In genomic region chr5:129977768-129978167, GRCm38 (mm10) we compare ENCODE assay signal across 31 mouse cellular contexts. TPM values are rescaled to one million over a fixed set of nuclear protein-coding genes. Genes with fewer than 3 reads are reported as not detected.
A peak's percentile ranks its signal among the peaks of the same experiment; 100 is the strongest.
DNase-seq lines count a peak whose midpoint lies in the region; ATAC-seq and TF ChIP-seq lines count a peak whose summit lies in the region.
"Had no signal": no experiment of that assay in that cellular context is flagged by ENCODE, and none has a peak within 500 bp of the region (broad histone marks: within the 10 kb centered on the region; RNA-seq: fewer than 3 reads in every experiment).

No protein-coding gene starts in this region.

- peak overlapping the region; percentile 35 for H3K4me2 ChIP-seq in liver, embryonic 11.5 days
- peak overlapping the region; percentile 55 for H3K4me2 ChIP-seq in liver, embryonic 16.5 days (ENCODE audit: low read depth, low read length)
- H3K4me2 ChIP-seq in kidney, embryonic 14.5 days (replicated peaks; ENCODE audit: low read depth, low read length), result no peak overlapping the region
- H3K4me2 ChIP-seq: embryonic facial prominence, embryonic 12.5 days; forebrain, embryonic 12.5 days; heart, embryonic 13.5 days; hindbrain, embryonic 15.5 days; limb, embryonic 13.5 days; lung, embryonic 14.5 days; midbrain, embryonic 12.5 days; neural tube, embryonic 13.5 days had no signal

- H3K27ac ChIP-seq in bone marrow, adult 2 months (ENCODE audit: control insufficient read depth, insufficient read depth, low read depth, low read length, poor library complexity), result peak overlapping the region; percentile 35
- H3K27ac ChIP-seq in liver, embryonic 11.5 days (ENCODE audit: low read depth, low read length), result peak overlapping the region; percentile 62
- peak overlapping the region; percentile 97 for H3K27ac ChIP-seq in liver, embryonic 16.5 days (ENCODE audit: low read length)
- H3K27ac ChIP-seq in kidney, embryonic 14.5 days (ENCODE audit: low read depth, low read length), result no peak overlapping the region
- H3K27ac ChIP-seq: embryonic facial prominence, embryonic 12.5 days; forebrain, embryonic 12.5 days; heart, embryonic 13.5 days; hindbrain, embryonic 10.5 days; hindbrain, embryonic 15.5 days; left cerebral cortex, adult 2 months; limb, embryonic 13.5 days; midbrain, embryonic 12.5 days; neural tube, embryonic 13.5 days had no signal

- H3K4me3 ChIP-seq in bone marrow, adult 2 months (replicated peaks; ENCODE audit: control insufficient read depth, low read depth, low read length), result no peak overlapping the region
- H3K4me3 ChIP-seq in liver, embryonic 11.5 days (ENCODE audit: low read depth, low read length), result no peak overlapping the region
- peak overlapping the region; percentile 24; the same call in 1 of the 2 replicates for H3K4me3 ChIP-seq in liver, embryonic 16.5 days (ENCODE audit: low read depth, low read length)
- no peak overlapping the region for H3K4me3 ChIP-seq in lung, adult 2 months (replicated peaks; ENCODE audit: extremely low read depth, low read depth, low read length)
- no peak overlapping the region for H3K4me3 ChIP-seq in kidney, embryonic 14.5 days (ENCODE audit: low read length)
- H3K4me3 ChIP-seq: embryonic facial prominence, embryonic 12.5 days; forebrain, embryonic 12.5 days; heart, embryonic 13.5 days; hindbrain, embryonic 10.5 days; hindbrain, embryonic 15.5 days; left cerebral cortex, adult 2 months; limb, embryonic 13.5 days; midbrain, embryonic 12.5 days; neural tube, embryonic 13.5 days had no signal

- peak overlapping the region; percentile 52; the same call in 1 of the 2 replicates for H3K9ac ChIP-seq in liver, embryonic 11.5 days (ENCODE audit: low read depth, low read length)
- H3K9ac ChIP-seq in liver, embryonic 16.5 days (ENCODE audit: low read depth, low read length), result peak overlapping the region; percentile 62
- H3K9ac ChIP-seq in kidney, embryonic 14.5 days (ENCODE audit: low read depth, low read length), result no peak overlapping the region
- H3K9ac ChIP-seq: embryonic facial prominence, embryonic 12.5 days; forebrain, embryonic 12.5 days; heart, embryonic 13.5 days; hindbrain, embryonic 15.5 days; limb, embryonic 13.5 days; lung, embryonic 14.5 days; midbrain, embryonic 12.5 days; neural tube, embryonic 13.5 days had no signal

- no peak for TF ChIP-seq POLR2A in bone marrow, adult 2 months (IDR thresholded peaks at IDR 0.05; ENCODE audit: borderline replicate concordance, control insufficient read depth, low read depth, low read length)
- no peak for TF ChIP-seq POLR2A in lung, adult 2 months (IDR thresholded peaks at IDR 0.05; ENCODE audit: borderline replicate concordance, extremely low read depth, low read depth, low read length)

- peak; percentile 69 for ATAC-seq in erythroblast, adult 5-6 weeks (replicated peaks; ENCODE audit: low FRiP score, poor library complexity, severe bottlenecking)
- ATAC-seq in liver, embryonic 11.5 days (replicated peaks; ENCODE audit: low FRiP score), result no peak
- peak; percentile 42; the same call in 1 of the 2 replicates for ATAC-seq in liver, embryonic 16.5 days (ENCODE audit: low read depth)
- ATAC-seq in kidney, embryonic 14.5 days (ENCODE audit: low FRiP score, low TSS enrichment), result no peak
- ATAC-seq: activated CD4-positive, CD25-positive, alpha-beta regulatory T cell, adult 4 months; inflammation-experienced regulatory T-cells, adult 6 months had no signal

- 0 out of 2 replicates have a peak, but pooled peaks cover 5% of the 10 kb centered on the region for H3K36me3 ChIP-seq in liver, embryonic 11.5 days (ENCODE audit: control insufficient read depth, insufficient read depth, low read length)
- peaks cover 2% of the 10 kb centered on the region; the same call in 1 of the 2 replicates for H3K36me3 ChIP-seq in liver, embryonic 16.5 days (ENCODE audit: control insufficient read depth, insufficient read depth)
- peaks cover 11% of the 10 kb centered on the region; the same call in 1 of the 2 replicates for H3K36me3 ChIP-seq in kidney, embryonic 14.5 days (ENCODE audit: control insufficient read depth, insufficient read depth, low read length)
- H3K36me3 ChIP-seq: embryonic facial prominence, embryonic 12.5 days; hindbrain, embryonic 15.5 days had no signal

- no peak for TF ChIP-seq CTCF in bone marrow, adult 2 months (IDR thresholded peaks at IDR 0.05; ENCODE audit: control insufficient read depth, insufficient read depth, low read length)
- TF ChIP-seq CTCF in lung, adult 2 months (IDR thresholded peaks at IDR 0.05; ENCODE audit: insufficient read depth, low read length), result no peak

- DNase-seq in liver, embryonic 11.5 days (ENCODE audit: low spot score), result no peak
- no peak for DNase-seq in urinary bladder, postnatal 4 days (ENCODE audit: low spot score in 2 of 2)
- DNase-seq in lung, adult 2 months, result no peak
- DNase-seq: adrenal gland, adult 2 months; adrenal gland, postnatal 36 days; B cell, adult 2 months; cerebellum, adult 8-10 months; cerebellum, postnatal 36 days; gastrocnemius, postnatal 10 days; heart, postnatal 10 days; kidney, adult 8-10 months; kidney, postnatal 10 days; layer of hippocampus, adult 9-11 months; lung, embryonic 14.5 days; lung, postnatal 14 days; thymus, postnatal 14 days had no signal

- WGBS in bone marrow, adult 2 months, result 79% methylated on average over 4 of the region's 4 CpGs
- WGBS in liver, embryonic 11.5 days, result 76% methylated on average over 4 of the region's 4 CpGs
- WGBS in liver, embryonic 16.5 days (ENCODE audit: insufficient replicate concordance), result 35% methylated on average over 4 of the region's 4 CpGs
- whole genome bisulfite sequencing in lung, adult 2 months, result 89% methylated on average over 4 of the region's 4 CpGs
- WGBS in kidney, embryonic 14.5 days, result 84% methylated on average over 4 of the region's 4 CpGs

- no peaks in the 10 kb centered on the region for H3K27me3 ChIP-seq in liver, embryonic 11.5 days (replicated peaks; ENCODE audit: control insufficient read depth, insufficient read depth, low read length)
- H3K27me3 ChIP-seq in liver, embryonic 16.5 days (ENCODE audit: control insufficient read depth, insufficient read depth, low read depth, low read length), result no peaks in the 10 kb centered on the region
- H3K27me3 ChIP-seq in kidney, embryonic 14.5 days (ENCODE audit: control insufficient read depth, insufficient read depth, low read length), result no peaks in the 10 kb centered on the region
- H3K27me3 ChIP-seq: embryonic facial prominence, embryonic 12.5 days; forebrain, embryonic 12.5 days; heart, embryonic 13.5 days; hindbrain, embryonic 15.5 days; limb, embryonic 13.5 days; midbrain, embryonic 12.5 days; neural tube, embryonic 13.5 days had no signal

- no peaks in the 10 kb centered on the region; the same call in 1 of the 2 replicates for H3K4me1 ChIP-seq in bone marrow, adult 2 months (ENCODE audit: control insufficient read depth, insufficient read depth, low read length)
- H3K4me1 ChIP-seq in liver, embryonic 11.5 days (replicated peaks; ENCODE audit: control insufficient read depth, insufficient read depth, low read length), result peaks cover 46% of the 10 kb centered on the region
- H3K4me1 ChIP-seq in liver, embryonic 16.5 days (ENCODE audit: control insufficient read depth, low read depth, low read length), result peaks cover 75% of the 10 kb centered on the region
- H3K4me1 ChIP-seq in lung, adult 2 months (ENCODE audit: control insufficient read depth, insufficient read depth, low read length), result no peaks in the 10 kb centered on the region
- no peaks in the 10 kb centered on the region for H3K4me1 ChIP-seq in kidney, embryonic 14.5 days (ENCODE audit: control insufficient read depth, insufficient read depth, low read length)
- H3K4me1 ChIP-seq: embryonic facial prominence, embryonic 12.5 days; hindbrain, embryonic 15.5 days; limb, embryonic 13.5 days had no signal

- no peaks in the 10 kb centered on the region for H3K9me3 ChIP-seq in liver, embryonic 11.5 days (ENCODE audit: control insufficient read depth, low read length)
- no peaks in the 10 kb centered on the region for H3K9me3 ChIP-seq in liver, embryonic 16.5 days (replicated peaks; ENCODE audit: control insufficient read depth, low read length)
- no peaks in the 10 kb centered on the region for H3K9me3 ChIP-seq in kidney, embryonic 14.5 days (ENCODE audit: control insufficient read depth, low read length)
- H3K9me3 ChIP-seq: embryonic facial prominence, embryonic 12.5 days; forebrain, embryonic 12.5 days; heart, embryonic 13.5 days; hindbrain, embryonic 10.5 days; hindbrain, embryonic 15.5 days; limb, embryonic 13.5 days; midbrain, embryonic 12.5 days; neural tube, embryonic 13.5 days had no signal

RNA-seq across cellular contexts. Expression of gene Gusb, which starts 25.1 kb away (rescaled TPM):
- 14.5 and 22.6 TPM in 2 replicates for polyA plus RNA-seq in bone marrow, adult 2 months (2011; ENCODE audit: insufficient read depth, insufficient read length, low replicate concordance, missing spikeins)
- total RNA-seq in erythroblast, adult 5-6 weeks (2015; ENCODE audit: low replicate concordance), result 22.1 and 25.5 TPM in 2 replicates
- 8.9 and 13.4 TPM in 2 replicates for total RNA-seq in erythroblast, adult 5-6 weeks (2017; ENCODE audit: low replicate concordance)
- 82.5 and 89.9 TPM in 2 replicates for polyA plus RNA-seq in liver, embryonic 11.5 days (2014; fragmentation: Nextera tagmentation; extraction: Ambion mirVana)
- 30.5 and 30.6 TPM in 2 replicates for polyA plus RNA-seq in liver, embryonic 16.5 days (2015; fragmentation: Nextera tagmentation; extraction: Ambion mirVana)
- polyA plus RNA-seq in lung, adult 2 months (2012; rRNA removed), result 39.0 and 44.8 TPM in 2 replicates
- polyA plus RNA-seq in kidney, embryonic 14.5 days (2014; fragmentation: Nextera tagmentation; extraction: Ambion mirVana), result 49.8 and 58.7 TPM in 2 replicates

RNA-seq across cellular contexts. Expression of gene Vkorc1l1, which starts 36.0 kb away (rescaled TPM):
- 14.4 and 15.2 TPM in 2 replicates for polyA plus RNA-seq in bone marrow, adult 2 months (2011; ENCODE audit: insufficient read depth, insufficient read length, low replicate concordance, missing spikeins)
- total RNA-seq in erythroblast, adult 5-6 weeks (2015; ENCODE audit: low replicate concordance), result 39.8 and 49.3 TPM in 2 replicates
- total RNA-seq in erythroblast, adult 5-6 weeks (2017; ENCODE audit: low replicate concordance), result 27.2 and 30.7 TPM in 2 replicates
- 29.4 and 30.4 TPM in 2 replicates for polyA plus RNA-seq in liver, embryonic 11.5 days (2014; fragmentation: Nextera tagmentation; extraction: Ambion mirVana)
- polyA plus RNA-seq in liver, embryonic 16.5 days (2015; fragmentation: Nextera tagmentation; extraction: Ambion mirVana), result 17.3 and 18.6 TPM in 2 replicates
- polyA plus RNA-seq in lung, adult 2 months (2012; rRNA removed), result 9.7 and 19.5 TPM in 2 replicates
- polyA plus RNA-seq in kidney, embryonic 14.5 days (2014; fragmentation: Nextera tagmentation; extraction: Ambion mirVana), result 20.7 and 24.6 TPM in 2 replicates

RNA-seq across cellular contexts. Expression of gene Asl, which starts 51.3 kb away (rescaled TPM):
- 14.9 and 37.1 TPM in 2 replicates for polyA plus RNA-seq in bone marrow, adult 2 months (2011; ENCODE audit: insufficient read depth, insufficient read length, low replicate concordance, missing spikeins)
- total RNA-seq in erythroblast, adult 5-6 weeks (2015; ENCODE audit: low replicate concordance), result 1.9 and 11.3 TPM in 2 replicates
- total RNA-seq in erythroblast, adult 5-6 weeks (2017; ENCODE audit: low replicate concordance), result 2.0 and 2.6 TPM in 2 replicates
- polyA plus RNA-seq in liver, embryonic 11.5 days (2014; fragmentation: Nextera tagmentation; extraction: Ambion mirVana), result 51.8 and 61.0 TPM in 2 replicates
- 61.8 and 65.8 TPM in 2 replicates for polyA plus RNA-seq in liver, embryonic 16.5 days (2015; fragmentation: Nextera tagmentation; extraction: Ambion mirVana)
- 22.1 and 27.3 TPM in 2 replicates for polyA plus RNA-seq in lung, adult 2 months (2012; rRNA removed)
- 40.3 and 46.4 TPM in 2 replicates for polyA plus RNA-seq in kidney, embryonic 14.5 days (2014; fragmentation: Nextera tagmentation; extraction: Ambion mirVana)

RNA-seq across cellular contexts. Expression of gene Crcp, which starts 51.3 kb away (rescaled TPM):
- polyA plus RNA-seq in bone marrow, adult 2 months (2011; ENCODE audit: insufficient read depth, insufficient read length, low replicate concordance, missing spikeins), result 10.5 and 18.0 TPM in 2 replicates
- 9.2 and 16.5 TPM in 2 replicates for total RNA-seq in erythroblast, adult 5-6 weeks (2015; ENCODE audit: low replicate concordance)
- total RNA-seq in erythroblast, adult 5-6 weeks (2017; ENCODE audit: low replicate concordance), result 18.7 and 21.6 TPM in 2 replicates
- polyA plus RNA-seq in liver, embryonic 11.5 days (2014; fragmentation: Nextera tagmentation; extraction: Ambion mirVana), result 30.8 and 34.8 TPM in 2 replicates
- 17.8 and 19.9 TPM in 2 replicates for polyA plus RNA-seq in liver, embryonic 16.5 days (2015; fragmentation: Nextera tagmentation; extraction: Ambion mirVana)
- polyA plus RNA-seq in lung, adult 2 months (2012; rRNA removed), result 9.4 and 12.9 TPM in 2 replicates
- polyA plus RNA-seq in kidney, embryonic 14.5 days (2014; fragmentation: Nextera tagmentation; extraction: Ambion mirVana), result 24.5 and 31.2 TPM in 2 replicates

Comparison
In these comparisons a context has a peak if more than half of its experiments do, and no peak if none do; other contexts are left out.
1. ATAC-seq: peak in erythroblast, adult 5-6 weeks (single experiment) and liver, embryonic 16.5 days (single experiment); none in liver, embryonic 11.5 days (single experiment) and kidney, embryonic 14.5 days (single experiment).